Mouse (Mus musculus) ovary, adult 18-20 months (tissue): ENCODE measurements around the gene Tomm40l.
A peak's percentile ranks its signal among the peaks of the same experiment; 100 is the strongest.

ENCODE experiments used
- DNase-seq: peaks from one replicate; pipeline ENCODE4 v3.0.0; 2022; ENCODE audit warnings: low spot score, mixed read lengths

Tomm40l gene

DNA sequence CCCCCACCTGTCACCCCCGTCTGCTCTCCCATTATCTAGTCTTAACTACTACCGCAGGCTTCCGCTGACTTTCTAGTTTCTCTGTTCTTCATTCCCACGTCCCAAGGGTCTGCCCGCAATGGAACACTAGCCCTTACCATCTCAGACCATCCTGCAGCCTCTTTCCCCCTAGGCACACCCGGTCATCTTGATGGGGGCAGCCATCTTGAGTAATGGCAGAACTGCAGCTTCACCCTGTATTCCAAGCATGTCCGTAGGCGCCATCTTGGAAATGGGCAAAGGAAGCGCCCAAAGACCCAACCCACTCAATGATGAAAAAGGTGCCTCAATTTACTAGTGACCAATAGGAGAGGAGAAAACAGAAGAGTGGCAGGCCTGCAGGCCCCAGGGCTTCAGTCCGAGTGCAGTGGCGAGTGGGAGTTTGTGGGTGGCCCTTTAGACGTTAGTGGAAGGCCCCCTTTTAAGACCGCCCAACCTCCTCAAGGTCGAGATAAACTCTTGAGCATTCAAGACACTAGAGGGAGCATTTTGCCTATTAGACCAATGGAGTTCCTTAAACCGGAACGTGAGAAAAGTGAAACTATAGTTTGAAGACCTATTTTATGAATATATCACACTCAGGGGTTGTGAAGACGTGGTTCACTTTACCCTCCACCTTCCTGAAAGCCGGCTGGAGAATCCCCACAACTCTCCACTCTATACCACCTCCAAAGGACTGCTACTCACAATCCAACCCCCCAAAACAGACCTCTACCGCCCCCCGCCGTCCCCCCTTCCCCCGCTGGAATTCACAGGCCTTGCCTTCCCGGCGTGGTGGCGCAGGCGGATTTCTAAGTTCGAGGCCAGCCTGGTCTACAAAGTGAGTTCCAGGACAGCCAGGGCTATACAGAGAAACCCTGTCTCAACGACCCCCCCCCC is at the start of gene Tomm40l:
Gene Tomm40l (minus strand): TSS at position 277 of the 918 bp plus-strand sequence.
- peak; percentile 98 for DNase-seq

- no peak for DNase-seq
These were observed 49.8 kb upstream of the Tomm40l start for GRCm38 (mm10) chr1:171272086-171272485.

DNA sequence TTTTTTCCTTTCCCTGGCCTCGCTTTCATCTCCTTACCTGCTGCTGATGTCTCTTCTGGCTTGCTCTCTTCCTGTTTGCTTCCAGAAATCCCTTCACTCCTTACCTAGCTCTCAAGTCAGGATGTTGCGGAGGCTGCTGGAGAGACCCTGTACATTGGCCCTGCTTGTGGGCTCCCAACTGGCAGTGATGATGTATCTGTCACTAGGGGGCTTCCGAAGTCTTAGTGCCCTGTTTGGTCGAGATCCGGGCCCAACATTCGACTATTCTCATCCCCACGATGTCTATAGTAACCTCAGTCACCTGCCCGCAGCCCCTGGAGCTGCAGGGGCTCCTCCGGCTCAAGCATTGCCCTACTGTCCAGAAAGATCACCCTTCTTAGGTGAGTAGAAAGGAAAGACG is 49.3 kb upstream of the Tomm40l start:
- no peak for DNase-seq

DNA sequence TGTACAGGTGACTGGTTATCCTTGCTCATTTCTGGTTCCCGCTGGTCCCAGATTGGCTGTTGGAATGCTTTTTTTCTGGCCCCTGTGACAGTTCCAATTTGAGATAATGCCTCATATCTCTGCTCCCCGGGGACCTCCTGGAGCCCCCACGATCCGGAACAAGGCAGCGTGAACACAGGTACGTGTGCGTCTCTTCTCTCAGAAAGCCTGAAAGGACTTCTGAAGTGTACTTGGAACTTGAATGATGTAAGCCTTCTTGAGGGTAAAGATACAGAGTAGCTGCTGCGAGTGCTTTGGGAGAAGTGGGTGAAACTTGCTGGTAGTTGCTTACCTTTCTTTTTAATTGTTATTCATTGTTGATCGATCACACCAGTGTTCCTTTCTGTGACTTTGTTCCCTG is 48.9 kb upstream of the Tomm40l start:
- no peak for DNase-seq

- no peak for DNase-seq
These were observed 48.2 kb upstream of the Tomm40l start for GRCm38 (mm10) chr1:171270573-171270900.

DNA sequence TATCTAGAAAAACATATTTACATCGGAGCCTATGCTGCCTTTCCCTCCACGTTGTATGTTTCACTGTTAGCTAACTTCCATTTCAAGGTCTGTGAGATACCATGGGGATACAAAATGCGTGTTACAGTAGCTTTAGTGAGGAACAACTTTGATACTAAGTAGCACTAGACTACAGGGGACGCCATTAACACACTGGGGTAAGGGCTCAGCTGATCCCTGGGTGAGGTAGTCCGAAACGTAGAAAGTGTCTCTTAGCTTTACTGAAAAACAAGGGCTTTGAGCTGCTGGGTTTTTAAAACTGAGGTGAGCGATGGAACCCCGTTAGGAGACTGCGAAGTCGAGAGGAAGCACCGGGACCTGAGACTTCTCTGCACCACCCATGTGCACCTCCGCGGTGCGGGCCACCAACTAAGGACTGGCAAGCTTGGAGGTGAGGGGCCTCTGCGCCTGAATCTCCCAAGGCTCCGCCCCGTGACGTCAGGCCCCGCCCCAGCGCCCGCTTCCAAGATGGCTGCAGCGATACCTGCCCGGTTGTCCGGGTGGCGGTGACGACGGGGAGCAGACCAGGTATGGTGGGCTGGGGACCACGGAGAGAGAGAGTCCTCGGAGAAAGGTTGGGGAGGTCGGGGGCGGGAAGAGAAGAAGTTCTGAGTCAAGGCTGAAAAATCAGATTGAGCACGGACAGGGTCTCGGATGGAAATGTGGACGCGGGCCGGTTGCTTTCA is 47.7 kb upstream of the Tomm40l start, which contains the start of gene B4galt3:
Gene B4galt3 (plus strand): TSS at position 481 of the 725 bp plus-strand sequence.
- DNase-seq, result peak; percentile 90

GRCm38 (mm10) chr1:171268341-171268740 is 46.0 kb upstream of the Tomm40l start:
- no peak for DNase-seq

DNA sequence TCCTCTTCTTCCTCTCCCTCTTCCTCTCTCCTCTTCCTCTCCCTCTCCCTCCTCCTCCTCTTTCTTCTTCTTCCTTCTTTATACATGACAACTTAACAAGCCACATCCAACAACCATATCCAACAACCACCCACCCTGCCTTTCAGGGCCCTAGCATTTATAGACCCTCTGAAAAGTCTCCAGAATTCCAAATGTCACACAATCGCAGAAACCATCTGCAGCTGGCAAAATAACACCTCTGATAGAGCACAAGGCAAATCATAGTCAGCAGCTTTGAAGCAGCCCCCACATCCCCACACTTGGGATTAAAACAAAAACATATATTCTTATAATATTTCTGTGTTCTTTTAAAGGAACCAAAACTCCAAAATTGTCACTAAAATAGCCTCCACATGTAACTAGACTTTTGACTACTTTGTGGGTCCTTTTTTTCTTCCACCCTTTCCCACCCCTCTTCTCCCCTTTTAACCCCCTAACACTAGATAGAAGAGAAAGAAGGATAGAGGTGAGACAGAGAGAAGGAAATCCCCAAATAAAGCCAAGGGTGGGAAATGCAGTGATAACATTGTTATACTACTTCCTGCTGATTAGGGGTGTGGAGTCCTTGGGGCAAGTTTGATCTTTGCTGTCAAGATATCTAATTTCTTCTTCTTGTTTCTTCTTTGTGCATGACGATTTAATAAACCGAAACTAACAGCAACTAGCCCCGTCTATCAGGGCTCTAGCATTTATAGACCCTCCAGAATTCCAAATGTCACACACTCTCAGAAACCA is 43.8 kb upstream of the Tomm40l start:
- no peak for DNase-seq

DNA sequence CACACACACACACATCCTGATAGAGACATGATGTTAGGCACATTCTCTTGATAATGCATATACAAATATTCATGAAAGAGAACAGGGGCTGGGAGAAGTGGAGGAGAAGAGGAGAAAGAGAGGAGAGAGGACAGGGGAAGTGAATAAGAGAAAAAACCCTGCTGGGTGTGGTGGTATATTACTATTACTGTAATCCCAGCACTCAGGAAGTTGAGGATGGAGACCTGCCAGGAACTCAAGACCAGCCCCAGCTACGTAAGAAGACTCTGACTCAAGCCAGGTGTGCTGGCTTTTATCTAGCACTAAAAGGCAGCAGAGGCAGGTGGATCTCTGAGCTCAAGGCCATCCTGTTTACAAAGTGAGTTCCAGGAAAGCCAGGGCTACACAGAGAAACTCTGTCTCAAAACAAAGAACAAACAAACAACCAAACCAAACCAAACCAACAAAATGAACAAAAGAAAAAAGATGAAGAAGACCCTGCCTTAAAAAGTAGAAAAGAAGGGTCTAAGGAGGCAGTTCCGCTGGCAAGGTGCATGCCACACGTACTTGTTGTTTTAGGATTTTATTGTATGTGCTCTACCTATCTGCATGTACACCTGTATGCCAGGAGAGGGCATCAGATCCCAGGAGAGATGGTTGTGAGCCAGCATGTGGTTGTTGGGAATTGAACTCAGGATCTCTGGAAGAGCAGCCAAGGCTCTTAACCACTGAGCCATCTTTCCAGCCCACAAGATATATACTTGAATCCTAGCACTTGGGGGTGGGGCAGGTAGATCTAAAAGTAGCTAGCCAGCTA is 41.5 kb upstream of the Tomm40l start:
- DNase-seq, result no peak

DNA sequence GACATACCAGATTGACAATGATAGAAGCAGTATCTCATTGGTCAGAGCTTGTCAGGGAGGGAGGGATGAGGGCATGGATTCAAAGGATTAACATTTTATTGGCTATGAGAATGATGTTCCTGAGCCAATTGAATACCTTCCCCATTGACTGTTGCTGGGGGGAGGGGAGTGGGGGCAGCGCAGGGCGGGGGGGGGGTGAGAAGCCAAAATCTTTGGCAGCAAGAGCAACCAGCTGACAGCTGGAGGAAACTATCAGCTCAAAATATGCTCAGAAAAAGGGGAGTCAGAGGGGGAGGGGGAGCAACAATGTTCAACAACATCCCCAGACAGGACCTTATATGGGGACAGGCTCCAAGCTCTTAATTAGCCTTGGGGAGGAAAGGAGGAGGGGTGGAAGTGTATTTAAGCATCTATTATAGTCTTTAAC is 40.9 kb upstream of the Tomm40l start:
- no peak for DNase-seq

- DNase-seq, result peak; percentile 75
These were observed 40.3 kb upstream of the Tomm40l start for GRCm38 (mm10) chr1:171262594-171263130.

DNA sequence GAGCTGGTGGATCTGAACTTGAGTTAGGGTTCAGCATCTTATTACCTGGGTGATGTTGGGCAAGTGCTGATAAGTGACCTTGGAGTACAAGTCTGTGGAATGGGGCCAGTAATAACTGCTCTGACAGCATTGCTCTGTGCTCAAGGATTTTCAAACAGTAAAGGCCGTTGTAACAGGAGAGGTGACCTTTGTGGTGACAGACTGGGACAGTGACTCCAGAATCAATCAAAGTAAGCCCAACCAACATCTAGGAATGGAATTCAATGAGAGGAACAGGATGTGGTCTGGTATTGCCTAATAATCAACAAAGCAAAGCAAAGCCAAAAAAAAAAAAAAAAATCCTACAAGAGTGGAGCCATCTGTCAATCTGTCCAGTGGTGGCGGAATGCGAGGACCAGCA is 38.0 kb upstream of the Tomm40l start:
- DNase-seq, result no peak

- no peak for DNase-seq
These were observed 36.6 kb upstream of the Tomm40l start for GRCm38 (mm10) chr1:171258921-171259320.

DNA sequence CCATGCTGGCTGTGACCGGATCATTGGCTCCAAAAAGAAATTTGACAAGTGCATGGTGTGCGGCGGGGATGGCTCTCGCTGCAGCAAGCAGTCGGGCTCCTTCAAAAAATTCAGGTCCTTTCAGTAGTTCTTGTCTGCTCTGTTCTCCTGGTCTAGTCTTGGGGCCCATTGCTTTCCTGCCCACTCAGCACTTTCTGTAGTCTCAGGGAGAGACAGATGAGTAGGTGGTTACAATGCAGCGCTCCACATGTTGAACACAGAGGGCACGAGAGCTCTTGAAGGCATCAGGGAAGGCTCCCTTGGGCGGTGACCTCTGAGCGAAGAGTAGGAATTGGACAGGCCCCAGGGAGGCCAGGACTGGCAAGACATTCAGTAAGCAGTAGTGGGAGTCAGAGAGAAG is 35.5 kb upstream of the Tomm40l start:
- no peak for DNase-seq

- DNase-seq, result no peak
These were observed 34.7 kb upstream of the Tomm40l start for GRCm38 (mm10) chr1:171256937-171257548.

- no peak for DNase-seq
These were observed 33.9 kb upstream of the Tomm40l start for GRCm38 (mm10) chr1:171256095-171256818.

DNA sequence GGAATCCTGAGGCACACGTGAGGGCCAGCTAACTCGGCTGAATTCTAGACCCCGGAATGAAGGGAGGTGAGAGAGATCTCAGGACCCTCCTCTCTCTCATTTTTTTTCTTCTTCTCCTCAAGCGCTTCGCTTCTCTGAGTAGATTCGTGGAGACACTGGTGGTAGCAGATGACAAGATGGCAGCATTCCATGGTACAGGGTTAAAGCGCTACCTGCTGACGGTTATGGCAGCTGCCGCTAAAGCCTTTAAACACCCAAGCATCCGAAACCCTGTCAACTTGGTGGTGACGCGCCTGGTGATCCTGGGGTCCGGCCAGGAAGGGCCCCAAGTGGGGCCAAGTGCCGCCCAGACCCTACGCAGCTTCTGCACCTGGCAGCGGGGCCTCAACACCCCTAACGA is 30.1 kb upstream of the Tomm40l start:
- no peak for DNase-seq

DNA sequence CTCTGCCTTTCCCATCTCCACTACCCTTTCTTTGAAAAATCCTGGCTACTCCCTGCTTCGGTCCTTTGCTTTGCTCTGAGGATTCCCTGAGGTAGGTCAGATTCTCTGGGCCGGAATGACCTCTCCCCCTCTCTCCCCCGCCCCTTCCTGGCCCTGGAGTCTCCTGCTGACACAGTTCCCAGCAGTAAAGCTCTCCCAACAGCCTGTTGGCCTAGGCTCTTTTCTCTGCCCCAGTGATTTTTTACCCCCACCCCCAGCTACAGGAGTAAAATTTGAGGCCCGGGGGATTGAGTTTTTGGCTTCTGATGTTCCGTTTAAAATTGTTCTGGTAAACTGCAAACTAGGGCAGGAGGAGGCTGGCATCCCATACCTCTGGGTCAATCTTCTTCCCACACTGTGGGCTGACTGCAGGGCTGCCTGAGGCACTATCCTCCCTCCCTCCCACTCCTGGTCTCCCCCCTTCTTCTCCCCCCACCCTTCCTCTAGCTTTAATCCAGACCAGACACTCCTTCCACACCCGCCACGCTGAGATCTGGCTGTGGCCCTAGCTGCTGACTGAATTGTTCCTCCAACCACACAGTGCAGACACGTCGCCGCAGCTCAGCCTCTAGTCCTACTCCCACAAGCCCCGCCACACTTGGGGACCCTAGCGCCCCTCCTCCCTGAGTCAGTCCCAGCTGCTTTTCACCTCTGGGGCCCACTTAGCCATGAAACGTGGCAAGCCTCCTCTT is 29.4 kb upstream of the Tomm40l start:
- no peak for DNase-seq
